Mouse (Mus musculus): ENCODE measurements at regions not wholly inside any gene's neighbourhood (a gene's known extent, or its start where the extent isn't known, plus 50 kb on each side); places are given as distances from the start of the nearest gene placed in this dataset.

DNA sequence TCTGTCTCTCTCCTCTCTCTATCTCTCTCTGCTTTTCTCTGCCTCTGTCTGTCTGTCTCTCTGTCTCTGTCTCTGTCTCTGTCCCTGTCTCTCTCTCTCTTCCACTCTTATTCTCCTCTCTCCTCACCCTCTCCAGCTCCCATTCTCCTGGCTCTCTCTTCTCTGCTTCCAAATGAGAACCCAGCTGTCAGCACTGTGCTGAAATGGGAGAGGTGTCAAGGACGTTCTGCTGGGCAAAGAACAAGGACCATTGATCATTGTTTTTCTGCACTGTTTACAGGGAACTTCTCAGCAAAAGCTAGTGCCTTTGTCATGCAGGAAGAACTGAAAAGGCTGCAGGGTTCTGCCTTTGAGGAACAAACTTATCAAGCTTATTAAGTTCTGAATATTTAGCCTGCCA is 550.3 kb upstream of the Syt1 start:
- no peak for TF ChIP-seq CTCF (IDR thresholded peaks at IDR 0.05; ENCODE audit: low read depth)
- H3K9me3 ChIP-seq (ENCODE audit: control insufficient read depth), result no peaks in the 10 kb centered on the region
- no peak overlapping the region for H3K4me3 ChIP-seq (ENCODE audit: low read depth, low read length)
- no peaks in the 10 kb centered on the region for H3K27me3 ChIP-seq (replicated peaks; ENCODE audit: control insufficient read depth, insufficient read depth, low read length)
- no peaks in the 10 kb centered on the region for H3K36me3 ChIP-seq (ENCODE audit: control insufficient read depth, insufficient read depth)
- 20% methylated on average over 1 of the region's 1 CpGs for WGBS
- H3K4me2 ChIP-seq (replicated peaks; ENCODE audit: low read depth), result no peak overlapping the region
- H3K9ac ChIP-seq (ENCODE audit: low read depth, low read length), result no peak overlapping the region
- H3K4me1 ChIP-seq (replicated peaks; ENCODE audit: control insufficient read depth, insufficient read depth, low read length), result no peaks in the 10 kb centered on the region
- H3K27ac ChIP-seq (ENCODE audit: low read depth, low read length), result no peak overlapping the region
- ATAC-seq, result no peak

DNA sequence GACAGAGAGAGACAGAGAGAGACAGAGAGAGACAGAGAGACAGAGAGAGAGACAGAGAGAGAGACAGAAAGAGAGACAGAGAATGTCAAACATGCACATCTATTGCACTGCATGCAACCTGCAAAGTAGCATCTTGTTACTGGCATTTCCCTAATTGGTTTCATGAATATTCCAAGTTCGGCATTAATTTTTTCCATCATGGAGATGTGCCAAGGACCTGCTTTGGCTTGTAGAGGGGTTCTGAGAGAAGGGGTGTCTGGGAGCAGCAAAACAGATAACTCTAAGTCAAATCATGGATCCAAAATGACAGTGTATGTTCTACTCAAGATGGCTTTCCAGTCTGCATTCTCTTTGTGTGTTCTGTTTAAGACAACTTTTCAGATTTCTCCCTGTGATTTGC is 532.5 kb upstream of the Syt1 start:
- H3K4me3 ChIP-seq (ENCODE audit: low read depth, low read length), result no peak overlapping the region
- H3K9me3 ChIP-seq (ENCODE audit: control insufficient read depth), result no peaks in the 10 kb centered on the region
- H3K27ac ChIP-seq (ENCODE audit: low read depth, low read length), result no peak overlapping the region
- no peaks in the 10 kb centered on the region for H3K36me3 ChIP-seq (ENCODE audit: control insufficient read depth, insufficient read depth)
- no peak overlapping the region for H3K9ac ChIP-seq (ENCODE audit: low read depth, low read length)
- 89% methylated on average over 1 of the region's 1 CpGs for WGBS
- H3K27me3 ChIP-seq (replicated peaks; ENCODE audit: control insufficient read depth, insufficient read depth, low read length), result no peaks in the 10 kb centered on the region
- no peak overlapping the region for H3K4me2 ChIP-seq (replicated peaks; ENCODE audit: low read depth)
- TF ChIP-seq CTCF (IDR thresholded peaks at IDR 0.05; ENCODE audit: low read depth), result no peak
- no peaks in the 10 kb centered on the region for H3K4me1 ChIP-seq (replicated peaks; ENCODE audit: control insufficient read depth, insufficient read depth, low read length)
- ATAC-seq, result no peak

DNA sequence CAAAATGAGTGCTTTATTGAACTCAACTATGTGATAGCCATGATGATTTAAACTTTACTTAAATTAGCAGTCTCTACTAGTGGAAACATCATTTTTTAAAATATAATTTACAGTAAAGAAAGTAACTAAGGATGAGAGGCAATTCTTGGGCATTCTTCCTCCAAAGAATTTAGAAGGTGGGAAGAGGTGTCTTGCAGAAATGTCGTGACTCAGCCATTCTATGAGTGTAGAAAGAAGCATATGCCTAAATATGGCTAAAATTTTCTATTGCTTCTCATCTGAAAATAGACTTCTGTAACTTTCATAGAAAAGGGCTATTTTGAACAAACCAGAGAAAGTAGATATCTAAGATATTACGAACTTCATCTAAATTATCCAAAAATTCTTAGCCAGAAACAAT is 529.4 kb upstream of the Syt1 start:
- no peak for TF ChIP-seq CTCF (IDR thresholded peaks at IDR 0.05; ENCODE audit: low read depth)
- Histone ChIP-seq H3K4me1 (replicated peaks; ENCODE audit: control insufficient read depth, insufficient read depth, low read length) (no peaks in the 10 kb centered on the region), H3K4me2 (replicated peaks; ENCODE audit: low read depth) (no peak overlapping the region), H3K27ac (ENCODE audit: low read depth, low read length) (no peak overlapping the region), H3K36me3 (ENCODE audit: control insufficient read depth, insufficient read depth) (no peaks in the 10 kb centered on the region), H3K9me3 (ENCODE audit: control insufficient read depth) (no peaks in the 10 kb centered on the region), H3K27me3 (replicated peaks; ENCODE audit: control insufficient read depth, insufficient read depth, low read length) (no peaks in the 10 kb centered on the region), H3K4me3 (ENCODE audit: low read depth, low read length) (no peak overlapping the region), H3K9ac (ENCODE audit: low read depth, low read length) (no peak overlapping the region)
- no peak for ATAC-seq
- WGBS, result 82% methylated on average over 2 of the region's 2 CpGs

DNA sequence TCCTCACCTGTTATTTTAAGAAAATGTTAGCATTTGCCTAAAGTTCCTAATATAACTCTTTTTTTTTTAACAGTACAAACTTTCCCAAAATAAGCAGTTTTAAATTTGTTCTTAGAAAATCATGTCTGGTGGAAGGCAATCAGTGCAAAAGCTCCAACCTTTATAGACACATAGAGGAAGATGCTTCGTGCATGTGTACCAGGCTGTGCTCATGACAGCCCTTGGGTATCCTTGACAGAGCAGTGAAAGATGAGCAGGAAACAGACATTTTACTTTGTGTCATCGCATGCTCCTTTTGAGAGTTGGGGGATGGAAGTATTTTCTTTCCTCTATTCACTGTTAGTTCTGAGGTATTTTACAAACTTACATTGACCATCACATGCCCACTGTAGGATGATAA is 517.3 kb upstream of the Syt1 start:
- Histone ChIP-seq H3K9me3 (ENCODE audit: control insufficient read depth) (no peaks in the 10 kb centered on the region), H3K4me2 (replicated peaks; ENCODE audit: low read depth) (no peak overlapping the region), H3K36me3 (ENCODE audit: control insufficient read depth, insufficient read depth) (no peaks in the 10 kb centered on the region), H3K9ac (ENCODE audit: low read depth, low read length) (no peak overlapping the region), H3K4me3 (ENCODE audit: low read depth, low read length) (no peak overlapping the region), H3K27me3 (replicated peaks; ENCODE audit: control insufficient read depth, insufficient read depth, low read length) (no peaks in the 10 kb centered on the region), H3K4me1 (replicated peaks; ENCODE audit: control insufficient read depth, insufficient read depth, low read length) (no peaks in the 10 kb centered on the region), H3K27ac (ENCODE audit: low read depth, low read length) (no peak overlapping the region)
- no peak for TF ChIP-seq CTCF (IDR thresholded peaks at IDR 0.05; ENCODE audit: low read depth)
- no peak for ATAC-seq
- WGBS, result 81% methylated on average over 2 of the region's 2 CpGs

DNA sequence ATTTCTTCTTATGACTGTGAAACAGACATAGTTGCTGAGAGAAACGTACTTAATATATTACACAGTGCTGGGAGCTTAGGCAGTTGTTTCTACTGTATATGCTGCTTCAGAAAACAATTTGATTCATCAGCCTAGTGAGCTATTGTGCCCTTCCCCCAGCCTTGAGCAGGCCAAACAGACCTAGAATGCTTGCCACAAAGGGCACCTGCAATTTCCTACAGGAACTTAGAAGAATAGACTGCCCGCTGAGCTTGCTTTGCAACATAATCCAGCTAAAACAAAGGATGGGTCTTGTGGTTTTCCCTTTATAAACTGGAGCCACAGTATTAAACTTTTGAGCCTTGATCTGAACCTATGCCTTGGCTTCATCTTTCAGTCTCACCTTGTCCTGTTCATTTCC is 510.9 kb upstream of the Syt1 start:
- Histone ChIP-seq H3K4me1 (replicated peaks; ENCODE audit: control insufficient read depth, insufficient read depth, low read length) (no peaks in the 10 kb centered on the region), H3K4me2 (replicated peaks; ENCODE audit: low read depth) (no peak overlapping the region), H3K9ac (ENCODE audit: low read depth, low read length) (no peak overlapping the region), H3K9me3 (ENCODE audit: control insufficient read depth) (no peaks in the 10 kb centered on the region), H3K27me3 (replicated peaks; ENCODE audit: control insufficient read depth, insufficient read depth, low read length) (no peaks in the 10 kb centered on the region), H3K36me3 (ENCODE audit: control insufficient read depth, insufficient read depth) (no peaks in the 10 kb centered on the region), H3K4me3 (ENCODE audit: low read depth, low read length) (no peak overlapping the region), H3K27ac (ENCODE audit: low read depth, low read length) (no peak overlapping the region)
- no peak for ATAC-seq
- 33% methylated on average over 2 of the region's 2 CpGs for WGBS
- no peak for TF ChIP-seq CTCF (IDR thresholded peaks at IDR 0.05; ENCODE audit: low read depth)

DNA sequence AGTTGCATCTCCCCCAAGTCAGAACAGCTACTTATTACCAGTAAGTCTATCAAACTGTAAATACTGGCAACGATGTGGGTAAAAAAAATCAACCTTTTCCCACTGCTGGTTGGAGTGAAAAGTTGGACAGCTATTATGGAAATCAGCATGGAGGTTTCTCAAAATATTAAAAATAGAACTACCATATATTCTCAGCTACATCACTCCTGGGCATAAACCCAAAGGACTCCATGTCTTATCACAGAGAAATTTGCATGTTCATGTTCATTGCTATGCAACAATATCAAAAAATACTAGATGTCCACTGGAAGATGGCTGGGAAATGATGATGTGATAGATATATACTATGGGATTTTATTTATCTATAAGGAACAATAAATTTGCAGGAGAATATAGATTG is 506.9 kb upstream of the Syt1 start:
- H3K9ac ChIP-seq (ENCODE audit: low read depth, low read length), result no peak overlapping the region
- H3K4me1 ChIP-seq (replicated peaks; ENCODE audit: control insufficient read depth, insufficient read depth, low read length), result no peaks in the 10 kb centered on the region
- no peak overlapping the region for H3K27ac ChIP-seq (ENCODE audit: low read depth, low read length)
- no peak overlapping the region for H3K4me2 ChIP-seq (replicated peaks; ENCODE audit: low read depth)
- ATAC-seq, result no peak
- 87% methylated on average over 1 of the region's 1 CpGs for WGBS
- H3K9me3 ChIP-seq (ENCODE audit: control insufficient read depth), result no peaks in the 10 kb centered on the region
- no peak for TF ChIP-seq CTCF (IDR thresholded peaks at IDR 0.05; ENCODE audit: low read depth)
- no peak overlapping the region for H3K4me3 ChIP-seq (ENCODE audit: low read depth, low read length)
- H3K27me3 ChIP-seq (replicated peaks; ENCODE audit: control insufficient read depth, insufficient read depth, low read length), result no peaks in the 10 kb centered on the region
- no peaks in the 10 kb centered on the region for H3K36me3 ChIP-seq (ENCODE audit: control insufficient read depth, insufficient read depth)

DNA sequence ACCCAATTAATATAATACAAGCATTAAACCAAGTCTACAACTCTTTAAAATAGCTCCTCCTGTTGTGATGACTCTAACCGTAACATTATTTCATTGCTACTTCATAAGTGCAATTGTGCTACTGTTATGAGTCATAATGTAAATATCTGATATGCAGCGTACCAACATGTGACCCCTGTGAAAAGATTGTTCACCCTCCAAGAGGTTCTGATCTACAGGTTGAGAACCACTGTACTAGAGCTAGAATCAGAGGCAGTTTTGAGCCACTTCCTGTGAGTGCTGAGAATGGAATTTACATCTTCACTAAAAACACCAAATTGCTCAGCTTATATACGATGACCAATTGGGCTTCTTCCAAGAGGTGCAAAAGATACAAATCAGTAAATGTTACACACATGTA is 504.4 kb upstream of the Syt1 start:
- H3K27me3 ChIP-seq (replicated peaks; ENCODE audit: control insufficient read depth, insufficient read depth, low read length), result no peaks in the 10 kb centered on the region
- no peak overlapping the region for H3K4me3 ChIP-seq (ENCODE audit: low read depth, low read length)
- H3K27ac ChIP-seq (ENCODE audit: low read depth, low read length), result no peak overlapping the region
- H3K36me3 ChIP-seq (ENCODE audit: control insufficient read depth, insufficient read depth), result no peaks in the 10 kb centered on the region
- H3K4me2 ChIP-seq (replicated peaks; ENCODE audit: low read depth), result no peak overlapping the region
- no peaks in the 10 kb centered on the region for H3K4me1 ChIP-seq (replicated peaks; ENCODE audit: control insufficient read depth, insufficient read depth, low read length)
- no peak for ATAC-seq
- no peak overlapping the region for H3K9ac ChIP-seq (ENCODE audit: low read depth, low read length)
- H3K9me3 ChIP-seq (ENCODE audit: control insufficient read depth), result no peaks in the 10 kb centered on the region
- TF ChIP-seq CTCF (IDR thresholded peaks at IDR 0.05; ENCODE audit: low read depth), result no peak
- 61% methylated on average over 3 of the region's 3 CpGs for WGBS
